Mouse (Mus musculus) skeletal muscle tissue, adult 2 months (tissue): ENCODE measurements around the gene Mef2c.

ENCODE experiments used
- DNase-seq: peaks from one replicate; pipeline ENCODE4 v3.0.0-alpha.2; 2012; ENCODE audit warnings: low read depth, low spot score

Mef2c gene

DNA sequence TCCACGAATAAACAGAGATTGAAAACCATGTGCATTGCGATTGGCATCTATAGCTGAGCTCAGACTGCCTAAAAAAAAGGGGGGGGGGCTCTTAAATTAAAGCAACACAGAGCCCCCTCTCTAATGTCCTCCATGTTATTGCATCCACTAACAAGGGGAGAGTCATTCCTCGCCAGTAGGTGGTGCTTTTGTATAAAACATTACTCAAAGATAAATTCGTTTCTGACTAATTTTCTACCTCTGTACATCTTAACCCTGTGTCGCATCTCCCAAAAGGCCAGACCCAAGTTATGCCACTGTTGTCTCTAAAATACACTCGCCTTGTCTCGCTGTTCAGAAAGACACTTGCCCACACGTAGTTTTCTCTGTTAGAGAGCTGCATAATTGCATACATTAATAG, 156.9 kb downstream of the Mef2c start:
- DNase-seq = no peak

DNA sequence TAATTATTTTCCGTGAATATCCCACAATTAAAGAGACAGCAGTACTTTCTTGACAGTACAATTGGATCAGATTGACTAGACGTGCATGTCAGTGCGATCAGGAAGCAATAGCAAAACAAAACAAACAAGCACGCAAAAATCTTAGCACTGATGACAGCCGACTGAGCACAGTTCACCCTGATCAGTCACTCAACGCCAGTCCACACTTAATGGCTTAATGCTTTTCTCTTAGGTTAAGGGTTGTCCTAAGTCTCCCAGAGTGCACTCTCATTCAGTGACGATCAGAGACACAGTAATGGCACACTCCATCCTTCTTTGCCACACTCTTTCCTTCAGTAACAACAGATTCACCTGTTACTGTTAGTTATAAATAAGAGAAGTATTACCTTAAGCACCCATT, 157.3 kb downstream of the Mef2c start:
- DNase-seq = no peak

- no peak for DNase-seq
These were observed 158.3 kb downstream of the Mef2c start for GRCm38 (mm10) chr13:83662089-83662551.

DNA sequence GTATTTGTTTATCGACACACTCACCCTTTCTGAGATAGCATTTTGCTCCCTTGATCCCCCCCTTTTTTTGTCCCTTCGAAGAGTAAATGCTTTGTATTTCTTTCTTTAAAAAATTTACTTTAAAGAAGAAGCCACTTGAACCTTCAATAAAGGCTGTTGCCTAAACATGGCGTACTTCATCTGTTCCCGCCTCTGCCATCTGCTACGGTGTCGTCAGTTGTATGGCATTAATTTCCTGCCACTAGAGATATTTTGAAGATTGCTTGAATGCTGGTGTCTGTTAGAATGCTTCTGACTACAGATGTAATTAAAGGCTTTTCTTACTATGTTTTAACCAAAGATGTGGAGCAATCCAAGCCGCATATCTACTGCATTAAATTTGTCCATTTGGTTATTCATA, 162.3 kb downstream of the Mef2c start:
- no peak for DNase-seq

DNA sequence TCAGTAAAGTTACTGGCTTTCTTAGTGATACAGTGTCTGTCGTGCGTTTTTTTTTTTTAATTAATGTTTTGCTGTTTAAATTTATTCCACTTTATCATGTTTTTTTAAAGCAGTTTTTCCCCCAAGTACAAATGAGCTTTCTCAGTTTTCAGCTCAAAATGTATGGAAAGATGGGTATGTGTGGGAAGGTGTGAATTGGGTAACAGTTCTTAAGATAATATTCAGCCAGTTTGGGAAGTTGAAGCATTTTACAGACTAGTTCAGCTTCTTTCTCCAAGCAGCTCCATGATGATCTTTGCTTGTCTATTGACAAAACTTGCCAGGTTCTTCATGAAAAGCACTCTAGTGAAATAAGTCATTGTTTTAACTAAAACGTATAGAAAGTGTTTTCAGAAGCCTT, 163.2 kb downstream of the Mef2c start:
- no peak for DNase-seq

GRCm38 (mm10) chr13:83707611-83708010, 203.8 kb downstream of the Mef2c start:
- no peak for DNase-seq

GRCm38 (mm10) chr13:83712778-83713380, 209.0 kb downstream of the Mef2c start:
- DNase-seq = no peak

- DNase-seq = no peak
These were observed 209.9 kb downstream of the Mef2c start for GRCm38 (mm10) chr13:83713661-83714291.

GRCm38 (mm10) chr13:83714466-83715307, 210.9 kb downstream of the Mef2c start:
- peak; percentile 17 for DNase-seq

DNA sequence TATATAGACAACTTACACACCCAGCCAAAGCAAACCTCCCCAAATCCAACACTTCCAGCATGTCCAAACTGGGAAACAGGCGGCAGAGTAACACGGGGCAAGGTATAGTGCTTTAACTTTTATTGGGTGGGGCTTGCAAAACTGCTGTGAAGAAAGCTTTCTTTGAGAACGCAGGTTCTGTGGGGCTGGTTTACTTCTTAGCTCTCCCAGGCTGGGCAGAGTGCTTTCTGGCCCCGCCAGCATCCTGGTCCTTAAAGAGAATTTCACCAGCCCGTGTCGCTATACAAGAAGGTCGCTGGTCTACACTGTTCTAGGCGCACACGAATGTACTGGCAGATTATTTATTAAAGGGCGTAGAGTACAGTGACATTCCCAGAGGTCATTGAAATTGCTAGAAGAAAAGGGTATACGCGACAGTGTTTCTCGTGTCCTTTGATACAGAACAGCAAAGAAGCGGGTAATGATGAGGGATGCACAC, 211.5 kb downstream of the Mef2c start:
- DNase-seq = no peak

GRCm38 (mm10) chr13:83715971-83716615, 212.3 kb downstream of the Mef2c start:
- no peak for DNase-seq
